Mouse (Mus musculus): ENCODE data around the gene Dpep1.
"Not testable (repeated sequence)": the region's sequence is repeated elsewhere in the genome, so short reads cannot be mapped to it uniquely, and the experiment has no call there.

The Dpep1 gene

GRCm38 (mm10) chr8:123199864-123200263 lies 13.8 kb downstream of the Dpep1 start:
- in situ Hi-C loops (cut with MboI; ENCODE audit: low pct_unique_long_range_greater_than_20kb in 1 of 2, low sequenced_read_pairs in 2 of 2, unreplicated experiment in 1 of 2) = loop anchor here (5.0 to 10.0 kb wide), 3 partner anchors 85 to 365 kb away; partner anchors contain the start of gene Cpne7 (in 1 of the 2)

DNA sequence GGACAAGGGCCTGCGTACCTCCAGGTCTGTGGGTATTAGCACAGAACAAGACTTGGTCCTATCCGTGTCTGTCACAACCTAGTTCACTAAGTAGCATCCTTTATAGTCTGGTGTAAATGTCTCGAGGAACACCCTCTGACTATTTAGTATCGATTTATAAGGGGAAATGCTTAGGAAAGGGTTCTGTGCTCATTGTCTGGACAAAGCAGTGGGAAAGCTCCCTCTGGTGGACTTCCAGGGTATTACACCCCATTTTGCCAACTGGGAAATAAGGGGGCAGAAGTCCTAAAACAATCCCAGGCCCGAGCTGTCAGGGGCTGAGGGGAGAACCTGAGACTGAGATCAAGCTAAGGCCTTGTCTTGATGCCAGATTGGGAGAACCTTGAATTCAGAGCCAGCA lies 16.2 kb downstream of the Dpep1 start:
- in situ Hi-C loops (cut with MboI; ENCODE audit: low pct_unique_long_range_greater_than_20kb in 1 of 2, low sequenced_read_pairs in 2 of 2, unreplicated experiment in 1 of 2) = no loop called here

GRCm38 (mm10) chr8:123203571-123203970 lies 17.5 kb downstream of the Dpep1 start:
- in situ Hi-C loops (cut with MboI; ENCODE audit: low pct_unique_long_range_greater_than_20kb in 1 of 2, low sequenced_read_pairs in 2 of 2, unreplicated experiment in 1 of 2) = no loop called here

DNA sequence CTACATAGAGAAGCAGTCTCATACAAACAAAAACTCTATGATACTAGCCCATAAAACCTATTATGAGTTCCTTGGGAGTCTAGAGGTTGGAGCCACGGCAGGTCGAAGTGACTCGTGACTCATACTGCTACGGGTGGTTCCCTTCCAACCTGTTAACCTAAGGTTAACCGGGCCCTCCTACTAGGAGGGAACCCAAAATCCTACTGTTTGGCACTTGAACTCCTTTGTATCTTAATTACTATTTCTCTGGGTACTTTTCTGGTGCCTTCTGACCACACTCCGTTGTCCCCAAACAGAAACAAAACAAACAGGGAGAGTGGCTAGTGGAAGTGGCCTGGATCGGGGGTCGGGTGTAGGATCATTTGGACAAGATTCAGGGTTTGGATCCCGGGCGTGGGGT lies 25.8 kb downstream of the Dpep1 start:
- in situ Hi-C loops (cut with MboI; ENCODE audit: low pct_unique_long_range_greater_than_20kb in 1 of 2, low sequenced_read_pairs in 2 of 2, unreplicated experiment in 1 of 2) = no loop called here

DNA sequence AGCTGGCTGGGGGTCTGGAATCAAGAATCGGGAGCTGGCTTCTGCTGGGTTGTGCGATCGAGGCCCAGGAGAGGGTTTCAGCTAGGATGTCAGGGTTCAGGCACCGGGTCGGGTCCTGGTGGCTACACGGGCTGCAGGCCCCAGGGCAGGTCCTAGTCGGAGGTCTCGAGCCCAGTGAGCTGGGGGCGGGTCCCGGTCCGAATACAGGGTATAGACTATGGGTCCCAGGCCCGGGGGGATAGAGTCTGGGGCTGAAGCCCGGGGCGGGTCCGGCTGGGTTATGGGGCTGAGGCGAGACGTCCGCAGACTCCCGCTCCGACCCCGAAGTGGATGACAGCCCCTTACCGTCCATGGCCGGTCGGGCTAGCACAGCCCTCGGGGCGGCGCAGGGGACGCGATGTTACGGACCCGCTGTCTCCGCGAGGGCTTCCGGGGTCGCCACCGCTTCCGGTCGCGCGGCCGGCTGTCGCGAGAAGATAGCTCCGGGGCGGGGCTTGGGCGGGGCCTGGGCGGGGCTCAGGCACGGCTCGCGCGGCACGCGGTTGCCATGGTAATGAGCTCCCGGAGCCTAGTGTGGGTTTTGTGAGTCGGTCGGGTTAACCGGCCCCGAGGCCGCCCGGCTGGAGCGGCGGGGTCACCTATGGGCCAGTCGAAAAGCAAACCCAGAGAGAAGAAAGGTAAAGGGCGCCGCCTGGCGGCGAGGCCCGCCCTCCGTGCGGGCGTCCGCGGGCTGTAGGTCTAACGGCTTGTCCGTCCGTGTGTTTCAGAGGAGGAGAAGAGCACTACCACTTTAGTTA lies 26.5 kb downstream of the Dpep1 start, which contains the start of the genes Chmp1a and Spata33:
Chmp1a (minus strand) TSS at position 443 of the 797 bp plus-strand sequence.
Spata33 (plus strand) TSS at position 512 of the 797 bp plus-strand sequence.
- in situ Hi-C loops (cut with MboI; ENCODE audit: low pct_unique_long_range_greater_than_20kb in 1 of 2, low sequenced_read_pairs in 2 of 2, unreplicated experiment in 1 of 2) = no loop called here

GRCm38 (mm10) chr8:123213118-123213772 lies 27.2 kb downstream of the Dpep1 start:
- in situ Hi-C loops (cut with MboI; ENCODE audit: low pct_unique_long_range_greater_than_20kb in 1 of 2, low sequenced_read_pairs in 2 of 2, unreplicated experiment in 1 of 2) = no loop called here

DNA sequence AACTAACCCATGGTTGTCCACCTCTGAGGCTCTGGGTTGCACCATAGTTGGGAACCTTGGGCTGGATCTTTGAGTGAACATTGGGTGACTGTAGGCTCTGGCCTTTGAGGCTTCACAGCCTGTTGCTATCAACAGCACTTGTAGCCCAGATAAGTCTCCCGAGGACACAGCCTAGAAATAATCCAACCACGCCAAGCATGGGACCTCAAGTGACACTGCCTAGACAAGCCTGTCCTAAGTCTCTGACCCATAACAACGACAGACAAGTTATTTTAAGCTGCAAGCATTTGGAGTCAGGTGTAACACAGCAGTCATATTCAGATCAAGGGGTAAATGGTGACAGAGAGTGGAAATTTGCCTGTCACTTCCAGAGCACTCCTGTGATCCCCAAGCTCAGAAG lies 29.4 kb downstream of the Dpep1 start:
- in situ Hi-C loops (cut with MboI; ENCODE audit: low pct_unique_long_range_greater_than_20kb in 1 of 2, low sequenced_read_pairs in 2 of 2, unreplicated experiment in 1 of 2) = no loop called here

DNA sequence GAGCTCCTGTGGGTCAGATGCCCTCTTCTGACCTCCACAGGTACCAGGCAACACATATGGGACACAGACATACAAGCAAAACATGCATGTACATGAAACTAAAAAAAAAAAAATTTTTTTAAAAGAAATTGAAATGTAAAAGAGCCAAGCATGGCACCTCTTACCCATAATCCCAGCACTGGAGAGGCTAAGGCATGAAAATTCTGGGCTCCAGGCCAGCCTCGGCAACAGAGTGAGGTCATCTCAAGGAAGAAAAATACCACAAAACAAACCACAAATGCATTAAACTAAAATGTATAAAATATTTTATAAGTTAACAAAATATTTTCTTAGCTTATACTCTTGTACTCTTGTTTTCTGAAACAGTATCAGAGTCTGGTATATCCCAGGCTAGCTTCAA lies 34.9 kb downstream of the Dpep1 start:
- in situ Hi-C loops (cut with MboI; ENCODE audit: low pct_unique_long_range_greater_than_20kb in 1 of 2, low sequenced_read_pairs in 2 of 2, unreplicated experiment in 1 of 2) = no loop called here

DNA sequence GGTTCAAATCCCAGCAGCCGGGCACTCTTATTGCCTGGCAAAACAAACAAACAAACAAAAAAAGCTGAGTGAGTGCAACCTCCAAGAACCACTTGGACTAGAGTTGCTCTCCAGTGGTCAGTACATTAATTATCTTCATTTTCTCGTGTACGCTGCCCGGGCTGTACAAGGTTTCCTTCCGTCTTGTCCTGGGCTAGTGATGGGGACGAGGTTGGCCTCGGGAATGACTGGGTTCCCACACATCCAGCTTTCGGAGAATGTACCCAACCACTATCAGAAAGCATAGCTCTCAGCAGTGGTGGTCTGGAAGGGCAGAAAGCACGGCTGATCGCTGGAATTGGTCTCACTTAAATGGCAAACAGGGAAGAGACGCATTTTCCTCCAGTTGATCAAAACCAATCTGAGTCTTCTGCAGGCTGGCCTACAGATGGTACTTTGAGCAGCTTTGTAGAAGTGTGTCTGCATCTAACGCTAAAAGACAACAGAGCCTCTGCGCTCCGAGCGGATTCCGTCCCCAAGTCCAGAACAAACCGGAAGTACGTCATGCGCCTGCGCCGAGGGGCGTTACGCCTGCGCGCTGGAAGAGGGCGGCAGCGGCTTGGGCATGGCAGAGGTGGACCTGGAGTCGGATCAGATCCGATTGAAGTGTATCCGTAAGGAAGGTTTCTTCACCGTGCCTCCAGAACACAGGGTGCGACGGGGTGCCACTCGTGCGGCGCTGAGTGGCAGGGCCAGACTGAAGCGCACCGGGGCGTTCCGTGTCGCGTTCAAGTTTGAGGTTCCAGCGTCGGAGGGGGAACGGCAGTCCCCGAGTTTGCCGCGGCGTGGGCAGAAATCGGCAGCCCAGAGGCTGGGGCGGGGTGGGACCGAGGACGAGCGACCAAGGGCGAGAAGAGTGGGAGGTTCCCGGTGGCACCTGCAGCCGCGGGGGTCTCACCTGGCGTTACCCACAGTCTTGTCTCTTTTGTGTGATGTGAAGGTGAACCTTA lies 38.5 kb downstream of the Dpep1 start, which contains the start of gene Cdk10:
Cdk10 (plus strand) TSS at position 565 of the 989 bp plus-strand sequence.
- in situ Hi-C loops (cut with MboI; ENCODE audit: low pct_unique_long_range_greater_than_20kb in 1 of 2, low sequenced_read_pairs in 2 of 2, unreplicated experiment in 1 of 2) = no loop called here

DNA sequence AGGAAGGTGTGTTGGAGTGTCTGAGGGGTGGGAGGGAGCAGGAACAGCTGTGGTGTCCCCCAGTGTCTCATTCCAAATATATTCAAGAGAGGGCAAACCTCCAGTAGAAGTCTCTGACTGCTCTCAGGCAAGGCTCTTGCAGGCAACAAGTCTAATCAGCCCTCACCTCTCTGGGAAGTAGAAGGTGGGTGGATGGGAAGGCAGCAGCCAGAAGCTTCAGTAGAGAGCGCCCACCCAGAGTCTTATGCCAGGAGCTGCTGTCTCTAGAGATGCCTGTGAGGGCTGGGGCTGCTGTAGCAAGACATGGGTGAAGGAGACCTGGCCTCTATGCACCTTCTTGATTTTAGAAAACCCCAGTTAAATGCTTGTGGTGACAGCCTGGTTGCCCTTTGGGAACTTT lies 42.4 kb downstream of the Dpep1 start:
- in situ Hi-C loops (cut with MboI; ENCODE audit: low pct_unique_long_range_greater_than_20kb in 1 of 2, low sequenced_read_pairs in 2 of 2, unreplicated experiment in 1 of 2) = no loop called here

- in situ Hi-C loops (cut with MboI; ENCODE audit: low pct_unique_long_range_greater_than_20kb in 1 of 2, low sequenced_read_pairs in 2 of 2, unreplicated experiment in 1 of 2) = not testable (repeated sequence)
Measured at GRCm38 (mm10) chr8:123230326-123230725, 44.3 kb downstream of the Dpep1 start.

- in situ Hi-C loops (cut with MboI; ENCODE audit: low pct_unique_long_range_greater_than_20kb in 1 of 2, low sequenced_read_pairs in 2 of 2, unreplicated experiment in 1 of 2) = no loop called here
Measured at GRCm38 (mm10) chr8:123231742-123232141, 45.7 kb downstream of the Dpep1 start.

GRCm38 (mm10) chr8:123232553-123232952 lies 46.5 kb downstream of the Dpep1 start:
- in situ Hi-C loops (cut with MboI; ENCODE audit: low pct_unique_long_range_greater_than_20kb in 1 of 2, low sequenced_read_pairs in 2 of 2, unreplicated experiment in 1 of 2) = no loop called here

DNA sequence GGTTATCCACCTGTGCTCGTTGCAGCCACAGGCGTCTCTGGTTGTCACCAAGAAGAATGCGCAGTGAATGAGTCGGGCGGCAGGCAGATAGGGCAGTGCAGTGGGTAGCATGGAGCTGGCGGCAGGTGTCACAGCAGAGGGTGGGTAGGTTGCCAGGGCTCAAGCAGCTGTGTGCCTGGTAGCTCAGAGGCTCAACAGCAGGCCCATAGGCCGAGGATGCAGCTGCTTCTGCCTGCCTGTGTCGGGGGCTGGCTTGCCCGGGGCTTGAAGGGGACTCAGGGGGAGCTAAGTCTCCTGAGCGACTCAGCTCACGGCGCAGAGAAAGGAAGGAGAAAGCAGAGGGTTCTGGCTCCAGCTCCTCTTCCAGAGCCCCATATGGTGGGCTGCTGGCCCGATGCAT lies 47.3 kb downstream of the Dpep1 start:
- in situ Hi-C loops (cut with MboI; ENCODE audit: low pct_unique_long_range_greater_than_20kb in 1 of 2, low sequenced_read_pairs in 2 of 2, unreplicated experiment in 1 of 2) = no loop called here

DNA sequence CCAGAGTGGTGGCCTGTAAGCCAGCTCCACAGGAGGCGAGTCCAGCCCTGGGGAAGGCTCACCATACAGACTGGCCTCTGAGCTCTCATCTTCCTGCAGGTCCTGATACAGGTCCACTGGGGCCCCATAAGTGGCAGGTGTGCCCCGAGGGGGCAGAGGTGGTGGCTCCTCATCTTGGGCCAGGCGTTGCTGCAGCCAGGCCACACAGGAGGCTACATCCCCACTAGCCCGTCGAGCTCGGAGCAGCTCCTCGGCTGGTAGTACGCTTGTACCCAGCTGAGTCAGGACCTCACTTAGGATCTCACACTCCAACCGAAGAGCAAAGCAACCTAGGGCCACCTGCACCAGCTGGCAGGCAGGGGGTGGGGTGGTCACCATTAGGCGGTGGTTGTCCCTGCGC lies 47.7 kb downstream of the Dpep1 start:
- in situ Hi-C loops (cut with MboI; ENCODE audit: low pct_unique_long_range_greater_than_20kb in 1 of 2, low sequenced_read_pairs in 2 of 2, unreplicated experiment in 1 of 2) = no loop called here

DNA sequence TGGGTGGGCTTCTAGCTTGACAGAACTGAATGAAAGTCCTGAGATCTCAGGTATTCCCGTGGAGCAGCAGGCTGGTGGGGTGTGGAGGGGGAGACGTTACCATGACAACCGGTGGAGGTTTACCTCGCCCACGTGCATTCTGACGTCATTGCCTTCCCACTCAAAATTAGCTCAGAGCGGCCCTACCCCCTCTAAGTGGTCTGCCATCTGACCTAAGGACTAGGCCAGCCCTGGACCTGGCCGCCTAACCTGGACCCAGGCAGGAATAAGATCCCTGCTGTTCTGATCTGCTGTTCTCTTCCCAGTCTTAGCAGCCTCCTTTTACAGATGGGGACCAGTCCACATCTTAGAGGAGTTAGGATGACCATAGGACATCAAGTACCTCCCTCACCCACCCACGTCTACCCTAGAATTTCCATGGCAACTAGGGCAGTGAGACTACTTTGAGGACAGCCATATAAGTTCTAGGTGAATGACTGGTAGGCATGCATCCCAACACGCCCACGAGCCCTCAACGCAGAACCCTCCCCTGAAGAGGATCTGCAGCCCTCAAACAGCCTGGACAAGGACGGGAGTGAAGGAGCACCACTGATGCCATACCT lies 49.0 kb downstream of the Dpep1 start:
- in situ Hi-C loops (cut with MboI; ENCODE audit: low pct_unique_long_range_greater_than_20kb in 1 of 2, low sequenced_read_pairs in 2 of 2, unreplicated experiment in 1 of 2) = no loop called here

- in situ Hi-C loops (cut with MboI; ENCODE audit: low pct_unique_long_range_greater_than_20kb in 1 of 2, low sequenced_read_pairs in 2 of 2, unreplicated experiment in 1 of 2) = no loop called here
Measured at GRCm38 (mm10) chr8:123235520-123236497, 49.8 kb downstream of the Dpep1 start, which contains the start of gene Spata2l. Gene Spata2l, minus strand, starts transcription at chr8:123236233.

All from mouse embryonic stem cell (cell line).